Mouse (Mus musculus): ENCODE measurements around the gene Bhmt2.

Bhmt2 gene

DNA sequence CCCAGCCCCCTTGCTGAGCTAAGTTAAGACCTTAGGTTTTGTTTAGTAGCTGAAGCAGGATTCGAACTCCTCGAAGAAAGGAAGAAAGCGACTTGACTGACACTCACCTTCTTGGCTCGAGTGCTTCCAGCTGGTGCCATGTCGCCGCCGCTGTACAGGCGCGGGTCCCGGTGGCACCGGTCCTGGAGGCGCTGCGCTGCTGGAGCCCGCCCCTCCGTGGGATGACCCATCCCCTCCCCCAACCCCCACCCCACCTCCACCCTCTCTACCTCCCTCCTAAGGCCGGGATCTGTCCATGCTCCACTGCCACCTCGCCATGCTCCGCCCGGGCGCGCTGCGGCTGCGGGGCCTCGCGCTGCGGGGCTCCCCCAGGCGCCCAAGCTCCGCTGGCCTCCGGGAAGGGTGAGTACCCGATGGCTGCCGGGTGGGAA lies at the start of gene Bhmt2, which contains the start of gene Dmgdh:
Bhmt2 (minus strand) TSS at position 172 of the 431 bp plus-strand sequence.
Dmgdh (plus strand) TSS at position 303 of the 431 bp plus-strand sequence.
- ChIA-PET CTCF (no interaction called here), POLR2A (interaction anchor here in 3 of 4 experiments (0.6 to 1.2 kb wide), 5 partner anchors 11 to 37 kb away, joined by 3 to 5 read pairs (median 3); partner anchors contain the start of gene Bhmt (in 1 of the 3))

DNA sequence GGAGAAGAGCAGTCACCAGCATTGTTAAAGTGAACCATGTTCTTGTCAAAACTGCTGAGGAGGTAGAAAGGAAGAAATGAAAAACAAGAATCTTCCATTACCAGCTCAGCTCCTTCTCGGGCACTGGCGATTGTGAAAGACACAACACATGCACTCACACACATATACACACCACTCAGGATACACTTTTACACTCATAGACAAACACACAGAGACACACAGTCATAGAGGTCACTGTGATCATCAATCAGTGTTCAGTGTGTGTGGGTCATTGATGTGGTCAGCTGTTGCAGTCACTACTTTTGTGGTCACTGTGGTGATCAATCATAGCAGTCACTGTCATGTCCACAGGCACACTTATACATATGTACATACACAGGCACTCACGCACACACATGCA lies 49.4 kb upstream of the Bhmt2 start:
- ChIA-PET POLR2A (no interaction called here), CTCF (interaction anchor here in 1 of 4 experiments (0.6 to 1.3 kb wide), 2 partner anchors 10 to 467 kb away, joined by 3 to 5 read pairs; no protein-coding TSS in a partner anchor)

DNA sequence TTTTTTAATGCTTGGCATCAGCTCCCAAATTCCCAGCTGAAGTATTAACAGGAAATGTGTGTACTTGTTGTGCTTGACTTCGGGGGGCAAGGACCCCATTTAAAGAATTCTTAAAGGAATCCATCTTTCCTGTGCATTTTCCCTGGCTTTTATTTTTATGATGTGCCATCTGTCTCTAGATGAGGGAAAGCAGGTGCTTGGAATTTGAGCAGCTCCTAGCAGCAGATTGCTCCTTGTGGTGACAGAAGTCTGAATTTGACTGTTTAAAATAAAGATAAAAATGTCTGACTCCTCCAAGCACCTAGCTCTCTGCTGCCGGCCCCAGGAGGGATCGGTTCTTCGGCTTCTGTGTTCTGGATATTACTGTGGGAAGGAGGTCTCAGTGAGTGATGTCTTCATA lies 47.8 kb upstream of the Bhmt2 start:
- POLR2A ChIA-PET: no interaction called here
- CTCF ChIA-PET: interaction anchor here in 1 of 4 experiments (1.0 to 1.1 kb wide), 2 partner anchors 17 to 109 kb away, joined by 3 read pairs; no protein-coding TSS in a partner anchor

DNA sequence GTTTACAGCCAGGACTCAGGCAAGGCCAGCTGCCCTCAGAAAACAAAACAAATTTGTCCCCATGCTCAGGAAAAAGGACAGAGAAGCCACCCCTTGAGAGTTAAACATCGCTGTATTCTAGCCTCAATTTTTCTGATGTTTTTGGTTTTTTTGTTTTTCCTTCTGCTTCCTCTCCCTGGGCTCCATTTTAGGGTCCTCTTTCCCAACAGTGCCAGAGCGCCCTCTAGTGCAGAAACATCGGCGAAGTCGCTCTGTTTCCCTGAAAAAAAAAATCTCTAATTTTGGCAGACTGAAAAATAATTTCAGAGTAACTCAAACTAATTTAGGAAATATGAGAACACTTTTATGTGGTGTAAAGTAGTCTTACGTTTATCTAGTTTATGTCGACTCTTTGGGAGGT lies 44.8 kb upstream of the Bhmt2 start:
- CTCF ChIA-PET: interaction anchor here (0.6 to 1.3 kb wide), 7 partner anchors 9 to 302 kb away, joined by 3 to 9 read pairs (median 3); no protein-coding TSS in a partner anchor
- POLR2A ChIA-PET: interaction anchor here in 1 of 4 experiments (1.4 kb wide), 1 partner anchor 105 kb away, joined by 4 read pairs; no protein-coding TSS in a partner anchor

DNA sequence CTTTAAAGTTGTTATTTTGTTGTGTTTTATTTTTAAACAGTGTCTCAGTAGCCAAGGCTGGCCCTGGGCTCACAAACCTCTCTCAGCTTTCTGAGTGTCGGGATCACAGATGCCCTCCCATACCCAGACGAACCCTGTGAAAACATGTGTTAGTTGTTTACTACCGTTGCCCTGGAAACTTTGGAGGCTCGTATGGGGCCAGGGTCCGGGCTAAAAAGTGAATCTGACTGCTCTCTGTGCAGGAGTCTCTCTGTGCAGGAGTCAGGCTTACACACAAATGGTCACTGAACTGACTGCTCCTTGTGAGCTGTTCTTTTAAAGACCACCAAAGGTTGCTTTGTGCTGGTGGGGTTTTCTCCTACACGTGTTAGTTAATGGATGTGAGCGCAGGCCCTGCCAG lies 43.0 kb upstream of the Bhmt2 start:
- CTCF ChIA-PET: interaction anchor here in 1 of 4 experiments (1.0 kb wide), 1 partner anchor 97 kb away, joined by 3 read pairs; no protein-coding TSS in a partner anchor
- POLR2A ChIA-PET: interaction anchor here in 1 of 4 experiments (0.6 kb wide), 1 partner anchor 133 kb away, joined by 3 read pairs; no protein-coding TSS in a partner anchor

DNA sequence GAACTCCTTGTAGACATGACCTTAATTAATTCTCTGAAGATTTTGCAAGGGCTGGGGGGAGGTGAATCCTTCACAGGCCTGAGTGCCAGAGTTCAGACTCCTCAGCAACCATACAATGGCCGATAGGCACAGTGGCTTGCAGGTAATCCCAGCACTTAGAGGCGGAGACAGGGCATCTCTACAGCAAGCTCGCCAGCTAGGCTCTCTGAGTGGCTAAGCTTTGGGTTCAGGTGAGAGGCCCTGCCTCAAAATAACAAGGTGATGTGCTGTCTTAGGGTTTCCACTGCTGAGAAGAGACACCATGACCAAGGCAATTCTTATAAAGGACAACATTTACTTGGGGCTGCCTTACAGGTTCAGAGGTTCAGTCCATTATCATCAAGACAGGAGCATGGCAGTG lies 39.7 kb upstream of the Bhmt2 start:
- CTCF ChIA-PET: interaction anchor here in 1 of 4 experiments (1.1 kb wide), 1 partner anchor 10 kb away, joined by 3 read pairs; no protein-coding TSS in a partner anchor
- POLR2A ChIA-PET: interaction anchor here in 1 of 4 experiments (1.0 kb wide), 1 partner anchor 13 kb away, joined by 3 read pairs; no protein-coding TSS in a partner anchor

DNA sequence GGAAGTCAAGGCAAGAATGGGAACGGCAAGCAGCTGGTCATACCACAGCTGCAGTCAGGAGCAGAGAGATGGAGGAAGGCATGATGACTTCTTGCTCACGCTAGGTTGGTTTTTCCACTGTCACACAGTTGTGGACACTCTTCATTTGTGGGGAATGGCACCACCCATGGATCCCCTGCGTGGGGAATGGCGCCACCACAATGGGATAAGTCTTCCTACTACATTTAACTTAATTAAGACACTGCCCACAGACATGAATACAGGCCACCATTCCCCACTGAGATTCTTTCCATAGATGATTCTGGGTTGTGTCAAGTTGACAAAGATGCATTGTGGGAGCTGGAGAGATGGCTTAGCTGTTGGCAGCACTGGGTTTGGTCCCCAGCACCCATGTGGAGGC lies 38.3 kb upstream of the Bhmt2 start:
- ChIA-PET POLR2A (no interaction called here), CTCF (interaction anchor here in 1 of 4 experiments (1.0 kb wide), 1 partner anchor 98 kb away, joined by 4 read pairs; no protein-coding TSS in a partner anchor)

DNA sequence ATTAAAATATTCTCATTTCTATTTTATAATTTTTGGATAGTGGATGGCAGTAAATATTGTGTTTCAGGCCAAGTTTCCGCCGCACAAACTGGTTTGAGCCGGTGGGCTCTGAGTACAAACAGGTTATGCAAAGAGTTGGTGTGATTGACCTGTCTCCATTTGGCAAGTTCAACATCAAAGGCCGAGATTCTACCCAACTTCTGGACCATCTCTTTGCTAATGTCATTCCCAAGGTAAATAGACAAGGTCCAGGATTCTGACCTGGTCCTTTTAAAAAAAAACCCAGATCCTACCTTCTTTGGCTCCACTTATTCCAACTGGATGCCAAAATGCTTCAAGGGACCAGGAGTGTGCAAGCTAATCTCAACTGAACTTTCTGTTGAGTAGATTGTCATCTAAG lies 37.1 kb upstream of the Bhmt2 start:
- ChIA-PET CTCF (no interaction called here), POLR2A (interaction anchor here in 1 of 4 experiments (0.7 kb wide), 1 partner anchor 1167 kb away, joined by 4 read pairs; no protein-coding TSS in a partner anchor)

DNA sequence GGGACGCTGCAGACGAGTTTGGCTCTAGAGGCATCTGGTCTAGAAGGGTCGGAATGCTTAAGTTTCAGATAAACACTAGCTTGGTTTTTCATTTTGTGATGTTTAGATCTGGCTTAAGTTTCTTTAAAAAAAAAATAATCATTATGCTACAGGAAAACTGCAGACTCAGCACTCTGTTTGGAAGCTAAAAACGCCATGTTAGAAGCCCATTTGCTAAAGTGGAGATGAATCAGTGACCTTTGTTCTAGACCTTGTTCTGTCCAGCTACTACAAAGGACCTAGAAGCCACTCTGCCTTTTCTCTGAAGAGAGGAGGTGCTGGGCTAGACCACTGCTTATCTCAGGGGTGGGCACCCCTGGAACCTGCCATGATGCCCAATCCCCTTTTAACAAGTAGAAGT lies 36.2 kb upstream of the Bhmt2 start:
- ChIA-PET CTCF (interaction anchor here in 3 of 4 experiments (0.7 to 0.8 kb wide), 3 partner anchors 8 to 521 kb away, joined by 3 to 4 read pairs (median 3); no protein-coding TSS in a partner anchor), POLR2A (interaction anchor here in 1 of 4 experiments (0.7 kb wide), 1 partner anchor 52 kb away, joined by 3 read pairs; no protein-coding TSS in a partner anchor)

DNA sequence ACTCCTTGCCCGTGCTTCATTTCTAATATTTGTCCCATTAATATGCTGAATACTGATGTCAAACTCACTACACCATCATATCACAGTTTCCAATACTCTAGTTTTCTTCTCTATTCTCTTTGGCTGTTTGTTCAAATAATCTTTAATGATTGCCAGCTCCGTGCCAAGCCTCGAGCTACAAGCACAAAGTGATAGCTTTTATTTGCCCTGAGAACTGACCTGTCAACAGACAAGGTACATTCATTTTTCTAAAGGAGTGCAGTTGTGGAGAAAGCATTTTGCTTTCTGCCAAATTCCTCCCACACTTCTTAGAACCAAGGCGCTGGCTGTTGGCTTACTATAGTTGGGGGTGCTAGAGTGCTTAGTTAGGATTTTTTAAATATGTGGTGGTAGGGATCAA lies 33.2 kb upstream of the Bhmt2 start:
- CTCF ChIA-PET: interaction anchor here in 1 of 4 experiments (0.6 kb wide), 1 partner anchor 84 kb away, joined by 7 read pairs; no protein-coding TSS in a partner anchor
- POLR2A ChIA-PET: interaction anchor here in 1 of 4 experiments (1.3 kb wide), 1 partner anchor 9 kb away, joined by 3 read pairs; no protein-coding TSS in a partner anchor

DNA sequence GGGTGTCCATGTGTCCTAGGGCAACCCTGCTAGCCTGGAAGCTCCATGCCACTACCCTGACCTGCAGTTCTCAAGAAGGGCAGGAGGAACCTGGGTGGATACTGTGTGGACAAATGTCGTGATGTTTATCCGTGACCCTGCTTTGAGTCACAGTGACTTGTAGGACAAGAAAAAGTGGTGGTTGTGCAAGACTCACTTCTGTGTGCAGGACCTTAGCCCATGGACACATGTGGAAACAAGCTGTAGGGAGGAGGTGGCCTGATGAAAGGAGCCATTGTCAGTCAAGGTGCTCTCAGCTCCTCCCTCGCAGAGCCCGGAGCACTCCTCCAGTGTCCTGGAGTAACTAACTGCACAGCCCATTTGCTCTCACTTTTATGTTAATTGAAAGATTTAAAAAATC lies 31.6 kb upstream of the Bhmt2 start:
- ChIA-PET CTCF (no interaction called here), POLR2A (interaction anchor here in 1 of 4 experiments (1.2 kb wide), 1 partner anchor 18 kb away, joined by 3 read pairs; no protein-coding TSS in a partner anchor)

DNA sequence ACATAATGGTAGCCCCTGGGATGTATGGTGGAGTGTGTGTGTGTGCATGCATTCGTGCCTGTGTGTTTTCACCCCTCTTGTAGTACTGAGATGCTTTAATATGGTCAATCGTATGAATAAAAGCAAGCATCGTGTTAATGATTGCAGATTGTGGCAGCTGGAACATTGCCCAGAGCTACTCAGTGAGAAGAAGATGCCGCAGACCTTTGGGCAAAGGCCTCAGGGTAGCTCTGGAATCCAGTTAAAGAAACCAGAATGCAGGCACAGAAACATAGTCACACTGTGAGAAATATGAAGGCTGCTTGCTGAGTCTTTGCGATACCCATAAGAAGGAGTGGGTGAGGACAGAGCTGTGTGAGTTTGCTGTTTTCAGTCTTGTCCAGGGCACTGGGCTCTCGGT lies 24.8 kb upstream of the Bhmt2 start:
- ChIA-PET POLR2A (interaction anchor here in 1 of 4 experiments (0.6 kb wide), 1 partner anchor 358 kb away, joined by 4 read pairs; no protein-coding TSS in a partner anchor), CTCF (no interaction called here)

DNA sequence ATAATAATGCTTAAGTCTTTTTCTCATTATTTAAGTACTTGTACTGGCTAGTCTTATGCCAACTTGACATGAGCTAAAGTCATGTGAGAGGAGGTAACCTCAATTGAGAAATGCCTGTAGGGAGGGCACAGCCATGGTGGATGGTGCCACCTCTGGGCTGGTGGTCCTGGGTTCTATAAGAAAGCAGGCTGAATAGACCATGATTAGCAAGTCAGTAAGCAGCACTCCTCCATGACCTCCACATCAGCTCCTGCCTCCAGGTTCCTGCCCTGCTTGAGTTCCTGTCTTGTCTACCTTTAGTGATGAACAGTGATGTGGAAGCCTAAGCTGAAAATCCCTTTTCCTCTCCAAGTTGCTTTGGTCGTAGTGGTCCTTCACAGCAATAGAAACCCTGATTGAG lies 16.7 kb upstream of the Bhmt2 start:
- CTCF ChIA-PET: no interaction called here
- POLR2A ChIA-PET: interaction anchor here in 1 of 4 experiments (0.5 kb wide), 1 partner anchor 427 kb away, joined by 4 read pairs; no protein-coding TSS in a partner anchor

DNA sequence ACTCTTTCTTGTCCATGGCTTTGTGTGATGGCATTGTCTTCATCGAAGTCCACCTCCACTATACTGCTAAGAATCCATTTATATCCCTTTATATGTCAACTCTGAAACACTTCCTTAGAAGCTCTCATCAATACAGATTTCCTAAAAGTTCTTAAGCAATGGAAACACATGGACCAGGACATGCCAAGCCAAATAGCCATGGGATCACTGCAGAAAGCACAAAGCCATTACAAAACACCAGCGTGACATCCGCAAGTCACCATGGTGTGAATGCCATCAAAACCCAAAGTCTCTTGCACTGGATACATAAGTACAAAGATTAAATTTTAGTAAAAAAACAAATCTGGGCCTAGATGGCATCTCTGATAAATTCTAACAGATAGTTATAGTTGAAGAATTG lies 15.5 kb upstream of the Bhmt2 start:
- POLR2A ChIA-PET: no interaction called here
- CTCF ChIA-PET: no interaction called here

DNA sequence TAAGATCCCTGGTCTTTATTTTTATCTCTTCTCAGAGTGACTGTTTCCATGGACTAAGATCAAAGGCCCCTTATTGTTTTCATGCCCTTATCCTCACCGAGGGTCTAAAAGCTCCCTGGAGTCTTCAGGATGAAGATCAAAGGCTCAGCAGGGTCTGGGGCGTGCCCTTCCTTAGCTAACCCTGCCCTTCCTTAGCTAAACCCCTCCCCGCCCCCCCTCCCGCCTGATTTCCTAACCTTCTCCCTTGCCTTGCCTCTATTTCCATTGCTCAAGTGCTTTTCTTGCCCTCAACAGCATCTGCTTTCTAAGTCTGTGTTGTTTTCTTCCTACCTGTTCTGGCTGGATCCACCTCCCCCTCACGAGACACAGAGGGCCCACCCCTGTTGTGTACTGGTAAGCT lies 13.2 kb upstream of the Bhmt2 start:
- ChIA-PET CTCF (interaction anchor here in 1 of 4 experiments (0.6 to 1.3 kb wide), 2 partner anchors 72 to 298 kb away, joined by 3 read pairs; no protein-coding TSS in a partner anchor), POLR2A (interaction anchor here (0.6 to 1.5 kb wide), 13 partner anchors 9 to 384 kb away, joined by 3 to 5 read pairs (median 3); partner anchors contain the start of genes Bhmt2 (in 2 of the 4) and Dmgdh (in 2 of the 4))

DNA sequence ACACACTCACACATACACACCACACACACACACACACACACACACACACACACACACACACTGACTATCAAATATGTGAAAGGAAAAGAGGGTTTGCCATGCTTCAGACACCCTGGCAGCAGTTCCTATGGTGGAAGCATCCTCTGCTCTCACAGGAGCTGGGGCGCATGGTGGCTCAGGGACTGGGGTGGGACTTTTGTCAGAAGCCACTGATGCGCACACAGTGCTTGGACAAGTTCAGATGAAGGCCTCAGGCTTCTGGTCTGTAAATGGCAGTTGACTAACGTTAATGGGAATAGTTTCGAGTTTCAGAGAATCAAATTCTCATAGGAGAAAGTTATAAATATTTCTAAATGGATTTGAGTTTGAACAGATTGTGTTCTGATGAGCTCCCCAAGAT lies 11.1 kb upstream of the Bhmt2 start:
- POLR2A ChIA-PET: no interaction called here
- CTCF ChIA-PET: no interaction called here

DNA sequence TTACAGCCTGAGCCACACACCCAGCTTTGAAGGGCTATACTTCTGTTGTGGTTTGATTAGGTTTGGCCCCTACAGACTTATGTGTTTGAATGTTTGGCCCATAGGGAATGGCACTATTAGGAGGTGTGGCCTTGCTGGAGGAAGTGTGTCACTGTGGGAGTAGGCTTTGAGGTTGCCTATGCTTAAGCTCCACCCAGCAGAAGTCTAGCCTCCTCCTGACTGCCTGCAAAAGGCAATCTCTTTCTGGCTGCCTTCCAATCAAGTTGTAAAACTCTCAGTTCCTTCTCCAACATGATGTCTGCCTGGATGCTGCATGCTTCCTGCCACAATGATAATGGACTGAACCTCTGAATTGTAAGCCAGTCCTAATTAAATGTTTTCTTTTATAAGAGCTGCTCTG lies 9.2 kb upstream of the Bhmt2 start:
- ChIA-PET CTCF (no interaction called here), POLR2A (interaction anchor here in 1 of 4 experiments (0.7 kb wide), 1 partner anchor 293 kb away, joined by 3 read pairs; no protein-coding TSS in a partner anchor)

DNA sequence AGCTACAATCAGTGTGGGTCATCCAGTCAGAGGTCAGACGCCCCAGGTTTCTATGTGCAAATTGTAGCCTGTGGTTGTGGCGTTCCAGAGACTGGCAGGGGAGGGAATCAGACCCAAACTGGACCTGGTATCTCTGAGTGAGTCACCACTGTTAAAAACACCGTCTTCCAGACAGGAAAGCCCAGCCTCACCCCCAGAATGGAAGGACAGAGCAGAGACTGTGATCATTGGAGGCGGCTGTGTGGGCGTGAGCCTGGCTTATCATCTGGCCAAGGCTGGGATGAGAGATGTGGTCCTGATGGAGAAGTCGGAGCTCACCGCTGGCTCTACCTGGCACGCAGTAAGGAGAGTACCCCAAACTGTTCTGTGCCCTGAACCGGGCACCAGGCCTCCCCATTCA lies 2.8 kb upstream of the Bhmt2 start:
- ChIA-PET POLR2A (no interaction called here), CTCF (interaction anchor here in 2 of 4 experiments (1.0 kb wide), 2 partner anchors 64 to 289 kb away, joined by 3 read pairs; no protein-coding TSS in a partner anchor)

DNA sequence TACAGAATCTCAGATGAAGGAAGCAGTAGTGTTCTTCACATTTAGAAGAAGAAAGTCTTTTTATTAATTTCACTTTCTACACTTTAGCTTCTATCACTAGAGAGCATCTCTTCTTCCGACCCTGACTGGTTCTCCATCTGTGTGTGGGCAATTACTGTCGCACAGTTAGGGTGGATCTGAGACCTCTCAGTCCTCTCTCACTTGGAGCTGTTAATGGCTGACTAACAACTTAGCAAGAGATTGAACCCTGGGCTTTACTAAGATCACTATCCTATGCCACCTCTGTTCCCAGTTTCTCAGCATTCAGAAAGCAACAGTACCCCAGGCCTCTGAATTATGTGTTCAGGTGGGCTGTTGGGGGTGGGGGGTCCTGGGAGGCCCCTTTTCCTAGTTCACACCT lies 806 bp downstream of the Bhmt2 start:
- ChIA-PET POLR2A (interaction anchor here in 2 of 4 experiments (0.6 to 1.0 kb wide), 3 partner anchors 15 to 36 kb away, joined by 3 to 4 read pairs (median 3); partner anchors contain the start of gene Bhmt (in 1 of the 2)), CTCF (no interaction called here)

DNA sequence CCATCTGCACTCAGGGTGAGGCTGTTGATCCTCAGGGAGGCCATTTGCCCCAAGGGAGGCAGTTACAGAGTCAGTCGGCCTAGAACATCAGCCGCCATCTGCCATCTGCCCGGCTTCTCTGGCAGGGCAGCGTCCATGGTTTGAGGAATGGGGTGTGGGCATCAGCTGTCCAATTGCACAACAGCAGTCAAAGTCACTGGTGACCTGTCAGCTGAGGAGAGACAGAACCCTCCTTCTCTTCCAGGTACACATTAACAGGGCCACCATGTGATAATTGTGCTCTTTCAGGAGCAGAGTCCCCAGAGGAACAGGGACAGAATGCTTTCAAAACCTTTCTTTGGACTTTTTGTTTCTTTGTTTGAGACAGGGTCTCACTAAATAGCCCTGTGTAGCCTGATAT lies 1.7 kb downstream of the Bhmt2 start:
- ChIA-PET POLR2A (no interaction called here), CTCF (no interaction called here)
